Mouse (Mus musculus): ENCODE measurements around the gene Pcdh20. TPM values are rescaled to one million over a fixed set of nuclear protein-coding genes. Genes with fewer than 3 reads are reported as not detected.

Gene Pcdh20
- total RNA-seq (2021) = under 1 TPM; 0.45 to 0.57 TPM

- intact Hi-C loops (cut with DNase I) = no loop called here
Measured at GRCm38 (mm10) chr14:88470495-88471434, at the start of gene Pcdh20. Gene Pcdh20 (minus strand): TSS chr14:88471396.

GRCm38 (mm10) chr14:88479909-88480308 lies 8.7 kb upstream of the Pcdh20 start:
- no peak for DNase-seq (ENCODE audit: low spot score)
- intact Hi-C loops (cut with DNase I) = no loop called here

More at GRCm38 (mm10) chr14:88470495-88471434, at the start of gene Pcdh20:
- no peak for DNase-seq (ENCODE audit: low spot score)

GRCm38 (mm10) chr14:88469956-88470355 lies 1.2 kb downstream of the Pcdh20 start:
- DNase-seq (ENCODE audit: low spot score) = no peak
- intact Hi-C loops (cut with DNase I) = loop anchor here (5.0 kb wide), 1 partner anchor 1008 kb away; no protein-coding TSS in a partner anchor

- no peak for DNase-seq (ENCODE audit: low spot score)
- intact Hi-C loops (cut with DNase I) = loop anchor here (5.0 kb wide), 1 partner anchor 1007 kb away; no protein-coding TSS in a partner anchor
Measured at GRCm38 (mm10) chr14:88469361-88469760, 1.8 kb downstream of the Pcdh20 start.

- DNase-seq (ENCODE audit: low spot score) = no peak
- intact Hi-C loops (cut with DNase I) = loop anchor here (5.0 kb wide), 1 partner anchor 1004 kb away; no protein-coding TSS in a partner anchor
Measured at GRCm38 (mm10) chr14:88466416-88466815, 4.8 kb downstream of the Pcdh20 start.

GRCm38 (mm10) chr14:88464356-88464755 lies 6.8 kb downstream of the Pcdh20 start:
- intact Hi-C loops (cut with DNase I) = no loop called here
- DNase-seq (ENCODE audit: low spot score) = no peak

- intact Hi-C loops (cut with DNase I) = no loop called here
- DNase-seq (ENCODE audit: low spot score) = no peak
Measured at GRCm38 (mm10) chr14:88463357-88463756, 7.8 kb downstream of the Pcdh20 start.

GRCm38 (mm10) chr14:88462944-88463343 lies 8.3 kb downstream of the Pcdh20 start:
- intact Hi-C loops (cut with DNase I) = no loop called here
- DNase-seq (ENCODE audit: low spot score) = no peak

- DNase-seq (ENCODE audit: low spot score) = no peak
- intact Hi-C loops (cut with DNase I) = no loop called here
Measured at GRCm38 (mm10) chr14:88460705-88461104, 10.5 kb downstream of the Pcdh20 start.

GRCm38 (mm10) chr14:88443304-88443703 lies 27.9 kb downstream of the Pcdh20 start:
- DNase-seq (ENCODE audit: low spot score) = no peak
- intact Hi-C loops (cut with DNase I) = no loop called here

GRCm38 (mm10) chr14:88429393-88429792 lies 41.8 kb downstream of the Pcdh20 start:
- intact Hi-C loops (cut with DNase I) = no loop called here
- no peak for DNase-seq (ENCODE audit: low spot score)

- DNase-seq (ENCODE audit: low spot score) = no peak
- intact Hi-C loops (cut with DNase I) = no loop called here
Measured at GRCm38 (mm10) chr14:88427370-88427769, 43.8 kb downstream of the Pcdh20 start.

All from heart, postnatal 25 days (tissue).